Mouse (Mus musculus) liver, embryonic 16.5 days (tissue): ENCODE measurements around the gene Gm5936. TPM values are rescaled to one million over a fixed set of nuclear protein-coding genes. Genes with fewer than 3 reads are reported as not detected.
"Not testable (repeated sequence)": the region's sequence is repeated elsewhere in the genome, so short reads cannot be mapped to it uniquely, and the experiment has no call there.

Source experiments
- ATAC-seq: fragments of 200-750 bp; cut with Nextera tagmentation; 2 replicates; pipeline ENCODE4 v1.8.0; 2017; ENCODE audit warnings: low read depth, mild to moderate bottlenecking, moderate number of reproducible peaks, moderate library complexity
- H3K27ac ChIP-seq: fragments of 300-500 bp; sonication (generic); 2 replicates; pipeline ENCODE4 v1.5.1; 2014; ENCODE audit warnings: mild to moderate bottlenecking, low read length
- H3K27me3 ChIP-seq: fragments of 300-500 bp; sonication (generic); 2 replicates; pipeline ENCODE4 v1.6.1; 2014; ENCODE audit warnings: low read depth, low read length, mixed read lengths; ENCODE audit not compliant: control insufficient read depth, insufficient read depth
- H3K36me3 ChIP-seq: fragments of 300-500 bp; sonication (generic); 2 replicates; pipeline ENCODE4 v1.6.1; 2014; ENCODE audit warnings: mild to moderate bottlenecking; ENCODE audit not compliant: control insufficient read depth, insufficient read depth
- H3K4me1 ChIP-seq: fragments of 300-500 bp; sonication (generic); 2 replicates; pipeline ENCODE4 v1.6.1; 2014; ENCODE audit warnings: low read depth, low read length, mixed read lengths; ENCODE audit not compliant: control insufficient read depth
- H3K4me2 ChIP-seq: fragments of 300-500 bp; sonication (generic); 2 replicates; pipeline ENCODE4 v1.6.1; 2014; ENCODE audit warnings: low read depth, low read length, mixed read lengths
- H3K4me3 ChIP-seq: fragments of 300-500 bp; sonication (generic); 2 replicates; pipeline ENCODE4 v1.5.1; 2014; ENCODE audit warnings: low read depth, mild to moderate bottlenecking, low read length
- H3K9ac ChIP-seq: fragments of 300-500 bp; sonication (generic); 2 replicates; pipeline ENCODE4 v1.6.1; 2014; ENCODE audit warnings: low read depth, low read length
- H3K9me3 ChIP-seq: fragments of 300-500 bp; sonication (generic); replicated peaks from 2 replicates; pipeline ENCODE4 v1.6.1; 2016; ENCODE audit warnings: low read length; ENCODE audit not compliant: control insufficient read depth
- WGBS: fragments of 180-500 bp; shearing (Covaris S2); extraction: QIAGEN DNeasy Blood & Tissue Kit; methylation state at CpG from one replicate; pipeline ENCODE4 v1.1.7; 2014; ENCODE audit not compliant: insufficient replicate concordance; 5-methylcytosine and 5-hydroxymethylcytosine counted together
- polyA plus RNA-seq: library from polyadenylated mRNA; unstranded; fragments of >200 nt; fragmentation: Nextera tagmentation; extraction: Ambion mirVana; gene quantifications from 2 replicates; pipeline ENCODE4 v1.2.1, GENCODE M21; 2015

The Gm5936 gene
- polyA plus RNA-seq: not detected in 2 replicates

GRCm38 (mm10) chrX:74836842-74837522 lies at the start of gene Gm5936:
Gene Gm5936 (plus strand): TSS chrX:74837196.
- not testable (repeated sequence) for H3K36me3 ChIP-seq, H3K9me3 ChIP-seq, H3K27ac ChIP-seq, H3K4me2 ChIP-seq, ATAC-seq, H3K4me3 ChIP-seq, H3K4me1 ChIP-seq, H3K9ac ChIP-seq, H3K27me3 ChIP-seq
- WGBS: 31% methylated on average over 2 of the region's 5 CpGs

GRCm38 (mm10) chrX:74856104-74856503 lies 19.1 kb downstream of the Gm5936 start:
- H3K27me3 ChIP-seq, H3K4me1 ChIP-seq, H3K9me3 ChIP-seq, H3K9ac ChIP-seq, H3K4me2 ChIP-seq, ATAC-seq, H3K27ac ChIP-seq, H3K36me3 ChIP-seq, H3K4me3 ChIP-seq: not testable (repeated sequence)
- 71% methylated on average over 12 of the region's 12 CpGs for WGBS

- H3K9ac ChIP-seq, H3K27me3 ChIP-seq, ATAC-seq, H3K27ac ChIP-seq, H3K36me3 ChIP-seq, H3K4me3 ChIP-seq, H3K9me3 ChIP-seq, H3K4me1 ChIP-seq, H3K4me2 ChIP-seq: not testable (repeated sequence)
- WGBS: 33% methylated on average over 4 of the region's 6 CpGs
Measured at GRCm38 (mm10) chrX:74880123-74880522, 43.1 kb downstream of the Gm5936 start.

Other genes with a start within 250 kb of the Gm5936 start
- not detected in 2 replicates for gene Olfr1325, start 244.5 kb upstream of the Gm5936 start, polyA plus RNA-seq
- gene Gm5640, start 191.6 kb upstream of the Gm5936 start, polyA plus RNA-seq: 0.09 TPM in 1 of 2 replicates, not detected in the other
- gene Gm6890, start 96.3 kb upstream of the Gm5936 start, polyA plus RNA-seq: not detected in 2 replicates
- 1.4 TPM in 2 replicates for gene Gab3, start 248.3 kb downstream of the Gm5936 start, polyA plus RNA-seq